Mouse (Mus musculus) thymus, adult 2 months (tissue): ENCODE measurements around the gene Cd276.

Experiments
- CTCF ChIP-seq: fragments of 200-500 bp; IDR thresholded peaks from 2 replicates; pipeline ENCODE4 v1.5.1; 2012; ENCODE audit warnings: mild to moderate bottlenecking, control low read depth, low read length, moderate library complexity, borderline replicate concordance; ENCODE audit not compliant: control insufficient read depth, poor library complexity, insufficient read depth; ENCODE audit errors: extremely low read depth
- POLR2A ChIP-seq: fragments of 200-500 bp; IDR thresholded peaks from 2 replicates; pipeline ENCODE4 v1.6.1; 2012; ENCODE audit warnings: mild to moderate bottlenecking, low read length, control low read depth, moderate library complexity; ENCODE audit not compliant: control insufficient read depth, poor library complexity, insufficient read depth; ENCODE audit errors: extremely low read depth

GRCm38 (mm10) chr9:58532236-58532635, 23.0 kb downstream of the Cd276 start:
- TF ChIP-seq CTCF (no peak), POLR2A (no peak)
